Mouse (Mus musculus): ENCODE data around the gene Casz1. TPM values are rescaled to one million over a fixed set of nuclear protein-coding genes. Genes with fewer than 3 reads are reported as not detected.

Gene Casz1
- 1 to 10 TPM; 2.2 TPM for polyA plus RNA-seq (2017; shearing (Covaris generic))

GRCm38 (mm10) chr4:148804137-148804779 is at the start of gene Casz1:
TSS of gene Casz1 (plus strand) at chr4:148804429.

Other genes starting within 250 kb of the Casz1 start
- gene Exosc10, start 246.0 kb upstream of the Casz1 start, polyA plus RNA-seq (2017; shearing (Covaris generic)), result 10 to 100 TPM; 93.0 to 96.6 TPM
- 10 to 100 TPM; 51.4 to 97.6 TPM for gene Srm, start 212.9 kb upstream of the Casz1 start, polyA plus RNA-seq (2017; shearing (Covaris generic))
- gene Masp2, start 201.9 kb upstream of the Casz1 start, polyA plus RNA-seq (2017; shearing (Covaris generic)), result under 1 TPM in 1 of 2 experiments, not detected in 1; 0.07 TPM
- gene Tardbp, start 177.4 kb upstream of the Casz1 start, polyA plus RNA-seq (2017; shearing (Covaris generic)), result 100 to 1,000 TPM; 178 to 198 TPM
- not detected for gene Gm572, start 161.1 kb upstream of the Casz1 start, polyA plus RNA-seq (2017; shearing (Covaris generic))

All from activated CD4-positive, CD25-positive, alpha-beta regulatory T cell (primary cell).